Mouse (Mus musculus) liver, adult 2 months (tissue): ENCODE measurements around the gene Pfas. TPM values are rescaled to one million over a fixed set of nuclear protein-coding genes. Genes with fewer than 3 reads are reported as not detected.
"Not testable (repeated sequence)": the region's sequence is repeated elsewhere in the genome, so short reads cannot be mapped to it uniquely, and the experiment has no call there.

Experiments
- DNase-seq: peaks from one replicate; pipeline ENCODE4 v3.0.0-alpha.2; 2011; ENCODE audit warnings: low read depth, low spot score; ENCODE audit errors: extremely low read depth
- H3K27ac ChIP-seq: fragments of 200-500 bp; replicated peaks from 2 replicates; pipeline ENCODE4 v1.5.1; 2012; ENCODE audit warnings: low read depth, mild to moderate bottlenecking, control low read depth, inconsistent platforms, low read length; ENCODE audit not compliant: insufficient read depth
- H3K27me3 ChIP-seq: fragments of 200-500 bp; 2 replicates; pipeline ENCODE4 v1.6.1; 2012; ENCODE audit warnings: mild to moderate bottlenecking, moderate library complexity, low read length, inconsistent platforms; ENCODE audit not compliant: control insufficient read depth, insufficient read depth
- H3K36me3 ChIP-seq: fragments of 200-500 bp; 2 replicates; pipeline ENCODE4 v1.6.1; 2012; ENCODE audit warnings: low read length, inconsistent platforms; ENCODE audit not compliant: control insufficient read depth, insufficient read depth
- H3K4me1 ChIP-seq: fragments of 200-500 bp; 2 replicates; pipeline ENCODE4 v1.6.1; 2011; ENCODE audit warnings: low read length; ENCODE audit not compliant: control insufficient read depth, insufficient read depth
- H3K4me3 ChIP-seq: fragments of 200-500 bp; 2 replicates; pipeline ENCODE4 v1.5.1; 2011; ENCODE audit warnings: low read depth, mild to moderate bottlenecking, control low read depth, low read length, moderate library complexity; ENCODE audit not compliant: insufficient read depth
- H3K79me2 ChIP-seq: fragments of 200-500 bp; 2 replicates; pipeline ENCODE4 v1.6.1; 2012; ENCODE audit warnings: inconsistent platforms, mild to moderate bottlenecking, low read length, moderate library complexity; ENCODE audit not compliant: control insufficient read depth, insufficient read depth
- H3K9ac ChIP-seq: fragments of 200-500 bp; 2 replicates; pipeline ENCODE4 v1.6.1; 2012; ENCODE audit warnings: low read depth, mild to moderate bottlenecking, control low read depth, inconsistent platforms, low read length
- CTCF ChIP-seq: fragments of 200-500 bp; IDR thresholded peaks from 2 replicates; pipeline ENCODE4 v1.5.1; 2011; ENCODE audit warnings: low read depth, low read length, control low read depth
- POLR2A ChIP-seq: fragments of 200-500 bp; IDR thresholded peaks from 2 replicates; pipeline ENCODE4 v1.6.1; 2011; ENCODE audit warnings: low read length, control low read depth; ENCODE audit not compliant: insufficient read depth; ENCODE audit errors: extremely low read depth
- WGBS: fragments of 180-500 bp; shearing (Covaris S2); methylation state at CpG from one replicate; pipeline ENCODE4 v1.1.7; 2018; 5-methylcytosine and 5-hydroxymethylcytosine counted together
- polyA plus RNA-seq: library from polyadenylated mRNA; depleted of rRNA; stranded (reverse); fragments of >200 nt; gene quantifications from 2 replicates; pipeline ENCODE4 v1.2.3, GENCODE M21; 2012
- total RNA-seq: library from RNA; depleted of rRNA; stranded (reverse); fragments of >200 nt; gene quantifications from 2 replicates; pipeline ENCODE4 v1.2.3, GENCODE M21; 2014

Pfas gene
- total and polyA plus RNA-seq, 2 experiments: 5.0 to 7.0 TPM

- no peak for DNase-seq
- WGBS: 72% methylated on average over 4 of the region's 4 CpGs
- no peaks in the 10 kb centered on the region for H3K79me2 ChIP-seq
- 0 out of 2 replicates have a peak, but pooled peaks cover 2% of the 10 kb centered on the region for H3K4me1 ChIP-seq
- H3K27me3 ChIP-seq: no peaks in the 10 kb centered on the region
- peaks cover 10% of the 10 kb centered on the region; the same call in 1 of the 2 replicates for H3K36me3 ChIP-seq
- H3K27ac ChIP-seq: no peak overlapping the region
- no peak for TF ChIP-seq CTCF
- H3K4me3 ChIP-seq: no peak overlapping the region
- H3K9ac ChIP-seq: no peak overlapping the region
Measured at GRCm38 (mm10) chr11:69003592-69003991, 4.7 kb downstream of the Pfas start.

DNA sequence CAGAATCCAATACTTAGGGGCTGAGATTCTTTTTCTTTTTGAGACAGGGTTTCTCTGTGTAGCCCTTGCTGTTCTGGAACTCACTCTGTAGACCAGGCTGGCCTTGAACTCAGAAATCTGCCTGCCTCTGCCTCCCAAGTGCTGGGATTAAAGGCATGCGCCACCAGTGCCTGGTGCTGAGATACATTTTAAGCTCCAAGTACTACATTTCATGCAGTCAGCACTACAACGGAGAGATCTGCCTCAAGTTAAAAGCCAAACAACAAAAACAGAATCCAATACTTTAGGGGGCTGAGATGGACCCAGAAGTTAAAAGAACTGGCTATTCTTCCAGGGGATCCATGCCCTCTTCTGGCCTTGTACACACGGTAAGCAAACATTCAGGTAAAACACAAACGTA lies 5.5 kb downstream of the Pfas start:
- not testable (repeated sequence) for DNase-seq, H3K27me3 ChIP-seq, H3K4me3 ChIP-seq, H3K79me2 ChIP-seq, H3K9ac ChIP-seq, H3K4me1 ChIP-seq, H3K27ac ChIP-seq
- WGBS: 84% methylated on average over 4 of the region's 4 CpGs
- H3K36me3 ChIP-seq: peaks cover 14% of the 10 kb centered on the region; the same call in 1 of the 2 replicates

- Histone ChIP-seq H3K4me1 (no peaks in the 10 kb centered on the region), H3K79me2 (no peaks in the 10 kb centered on the region), H3K36me3 (peaks cover 22% of the 10 kb centered on the region), H3K27ac (no peak overlapping the region), H3K9ac (no peak overlapping the region), H3K27me3 (no peaks in the 10 kb centered on the region), H3K4me3 (no peak overlapping the region)
- TF ChIP-seq POLR2A (no peak), CTCF (no peak)
- no peak for DNase-seq
- 89% methylated on average over 4 of the region's 4 CpGs for WGBS
Measured at GRCm38 (mm10) chr11:68997080-68997479, 11.2 kb downstream of the Pfas start.

DNA sequence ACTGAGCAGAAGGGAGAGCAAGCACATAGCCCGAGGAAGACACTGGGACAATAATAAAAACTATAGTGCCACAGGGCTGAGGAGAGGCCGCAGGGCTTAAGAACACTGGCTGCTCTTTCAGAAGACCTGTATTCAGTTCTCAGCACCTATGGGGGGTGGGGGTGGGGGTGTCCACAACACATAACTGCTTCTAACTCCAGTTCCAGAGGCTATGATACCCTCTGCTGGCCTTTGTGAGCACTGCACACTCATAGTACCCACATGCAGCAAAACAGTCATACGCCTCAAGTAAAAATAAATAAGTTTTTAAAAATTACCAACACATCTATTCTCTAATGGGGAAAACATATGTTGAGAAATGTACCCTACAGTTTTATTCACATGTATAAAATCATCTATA lies 13.9 kb downstream of the Pfas start:
- DNase-seq: no peak
- Histone ChIP-seq H3K4me3 (no peak overlapping the region), H3K9ac (no peak overlapping the region), H3K79me2 (no peaks in the 10 kb centered on the region), H3K27me3 (no peaks in the 10 kb centered on the region), H3K4me1 (no peaks in the 10 kb centered on the region), H3K36me3 (peaks cover 17% of the 10 kb centered on the region), H3K27ac (no peak overlapping the region)
- no peak for TF ChIP-seq POLR2A
- no peak for TF ChIP-seq CTCF
- WGBS: 98% methylated on average over 3 of the region's 3 CpGs

DNA sequence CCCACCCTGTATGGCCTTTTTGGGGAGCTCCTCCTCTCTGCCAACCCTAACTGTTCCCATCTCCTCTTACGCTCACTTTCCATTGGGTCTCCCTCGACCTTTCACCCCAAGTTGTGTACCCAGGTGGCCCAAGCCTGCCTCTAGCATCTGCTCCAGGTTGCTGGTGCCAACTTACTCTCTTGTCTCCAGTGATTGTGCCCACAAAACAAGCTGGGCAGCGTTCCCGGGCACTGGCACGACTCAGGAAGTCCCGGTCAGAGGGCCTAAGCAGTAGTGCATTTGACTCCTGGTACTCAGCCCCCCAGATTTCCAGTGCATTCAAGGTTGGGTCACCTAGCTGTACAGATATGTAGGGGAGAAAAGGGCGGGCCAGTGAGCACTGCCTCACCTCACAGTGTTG lies 15.1 kb downstream of the Pfas start:
- no peak for TF ChIP-seq CTCF
- no peak for TF ChIP-seq POLR2A
- Histone ChIP-seq H3K4me3 (no peak overlapping the region), H3K36me3 (peaks cover 16% of the 10 kb centered on the region), H3K79me2 (no peaks in the 10 kb centered on the region), H3K4me1 (no peaks in the 10 kb centered on the region), H3K9ac (no peak overlapping the region), H3K27ac (no peak overlapping the region), H3K27me3 (no peaks in the 10 kb centered on the region)
- no peak for DNase-seq
- WGBS: 91% methylated on average over 7 of the region's 7 CpGs

DNA sequence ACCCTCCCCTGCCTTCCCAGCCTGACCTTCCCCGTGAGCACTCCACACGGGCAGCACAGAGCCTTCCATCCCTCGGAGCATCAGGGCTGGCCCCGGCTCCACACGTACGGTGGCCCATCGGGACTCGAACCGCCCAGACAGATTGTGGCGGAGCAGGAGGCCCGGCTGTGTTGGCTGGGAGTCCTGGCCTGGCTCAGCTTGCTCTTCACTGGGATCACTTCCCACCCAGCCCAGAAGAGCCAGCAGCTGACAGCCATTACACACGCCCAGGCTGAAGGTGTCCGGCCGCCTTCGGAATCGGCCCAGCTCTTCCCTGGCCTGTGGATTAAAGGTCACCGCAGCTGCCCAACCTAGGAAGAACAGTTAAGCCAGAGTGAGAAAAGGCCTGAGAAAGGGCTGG lies 19.9 kb downstream of the Pfas start:
- H3K79me2 ChIP-seq: no peaks in the 10 kb centered on the region
- no peak for DNase-seq
- no peaks in the 10 kb centered on the region for H3K4me1 ChIP-seq
- WGBS: 91% methylated on average over 17 of the region's 17 CpGs
- no peak overlapping the region for H3K27ac ChIP-seq
- no peaks in the 10 kb centered on the region for H3K27me3 ChIP-seq
- peaks cover 4% of the 10 kb centered on the region; the same call in 1 of the 2 replicates for H3K36me3 ChIP-seq
- no peak for TF ChIP-seq CTCF
- TF ChIP-seq POLR2A: no peak
- no peak overlapping the region for H3K9ac ChIP-seq
- no peak overlapping the region for H3K4me3 ChIP-seq
